Mouse (Mus musculus) testis, adult 2 months (tissue): ENCODE measurements around the gene Uggt2.

Source experiments
- CTCF ChIP-seq: fragments of 200-500 bp; IDR thresholded peaks from 2 replicates; pipeline ENCODE4 v1.5.1; 2012; ENCODE audit warnings: low read depth, mild to moderate bottlenecking, inconsistent platforms, low read length, moderate library complexity; ENCODE audit not compliant: control insufficient read depth, insufficient read depth, insufficient replicate concordance
- POLR2A ChIP-seq: fragments of 200-500 bp; IDR thresholded peaks from 2 replicates; pipeline ENCODE4 v1.6.1; 2012; ENCODE audit warnings: low read depth, mild to moderate bottlenecking, inconsistent platforms, low read length, moderate library complexity; ENCODE audit not compliant: control insufficient read depth

GRCm38 (mm10) chr14:119057014-119057413 lies 42.2 kb downstream of the Uggt2 start:
- TF ChIP-seq CTCF (no peak), POLR2A (no peak)
